Mouse (Mus musculus) neural tube, embryonic 10.5 days (tissue): ENCODE results near the gene Fgfr2.

Source experiments
- DNase-seq: peaks from one replicate; pipeline ENCODE4 v3.0.0-alpha.2; 2017; ENCODE audit warnings: low spot score; ENCODE audit errors: extremely low spot score

Gene Fgfr2

GRCm38 (mm10) chr7:130892973-130893372 is 2230.2 kb downstream of the Fgfr2 start:
- DNase-seq = no peak

DNA sequence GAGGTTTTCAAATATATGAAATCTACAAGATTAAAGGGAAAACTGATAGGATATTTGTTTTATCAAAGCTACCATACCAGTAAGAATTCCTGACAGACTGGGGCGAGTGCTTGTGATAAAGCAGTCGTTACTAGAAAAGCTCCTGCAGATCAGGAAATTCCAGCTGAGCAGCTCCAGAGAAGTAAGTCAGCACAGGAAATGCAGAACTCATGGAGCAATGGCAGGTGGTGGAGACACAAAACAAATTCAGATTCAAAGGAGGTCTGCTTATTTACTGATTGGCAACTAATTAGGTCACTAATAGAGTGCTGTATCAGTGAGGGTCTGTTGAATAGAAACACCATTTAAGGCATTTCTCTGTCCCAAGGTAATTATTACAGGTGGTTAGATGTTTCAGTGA is 2232.3 kb downstream of the Fgfr2 start:
- no peak for DNase-seq

GRCm38 (mm10) chr7:130887946-130888345 is 2235.2 kb downstream of the Fgfr2 start:
- no peak for DNase-seq

- no peak for DNase-seq
Measured at GRCm38 (mm10) chr7:130886246-130886645, 2236.9 kb downstream of the Fgfr2 start.

DNA sequence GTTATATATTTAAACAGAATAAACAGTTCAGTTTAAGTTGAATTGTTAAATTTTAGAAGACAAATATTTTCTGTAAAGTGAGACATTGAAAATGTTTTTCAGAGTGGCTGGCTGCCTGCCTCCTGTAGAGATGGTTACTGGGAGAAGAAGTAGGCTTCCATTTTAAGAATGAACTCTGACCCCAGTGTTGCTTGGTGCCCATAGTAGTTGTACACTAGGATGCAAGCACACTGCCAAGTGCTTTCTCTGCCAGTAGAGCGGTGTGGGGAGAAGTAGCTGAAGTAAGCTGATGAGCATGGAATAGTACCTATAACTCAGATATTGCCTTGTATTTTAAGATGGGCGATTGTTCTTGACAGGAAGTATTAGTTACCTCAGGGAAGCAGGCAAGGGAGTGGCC is 2239.0 kb downstream of the Fgfr2 start:
- no peak for DNase-seq

GRCm38 (mm10) chr7:130867256-130867655 is 2255.9 kb downstream of the Fgfr2 start:
- DNase-seq = no peak

- no peak for DNase-seq
Measured at GRCm38 (mm10) chr7:130866640-130867039, 2256.5 kb downstream of the Fgfr2 start.

DNA sequence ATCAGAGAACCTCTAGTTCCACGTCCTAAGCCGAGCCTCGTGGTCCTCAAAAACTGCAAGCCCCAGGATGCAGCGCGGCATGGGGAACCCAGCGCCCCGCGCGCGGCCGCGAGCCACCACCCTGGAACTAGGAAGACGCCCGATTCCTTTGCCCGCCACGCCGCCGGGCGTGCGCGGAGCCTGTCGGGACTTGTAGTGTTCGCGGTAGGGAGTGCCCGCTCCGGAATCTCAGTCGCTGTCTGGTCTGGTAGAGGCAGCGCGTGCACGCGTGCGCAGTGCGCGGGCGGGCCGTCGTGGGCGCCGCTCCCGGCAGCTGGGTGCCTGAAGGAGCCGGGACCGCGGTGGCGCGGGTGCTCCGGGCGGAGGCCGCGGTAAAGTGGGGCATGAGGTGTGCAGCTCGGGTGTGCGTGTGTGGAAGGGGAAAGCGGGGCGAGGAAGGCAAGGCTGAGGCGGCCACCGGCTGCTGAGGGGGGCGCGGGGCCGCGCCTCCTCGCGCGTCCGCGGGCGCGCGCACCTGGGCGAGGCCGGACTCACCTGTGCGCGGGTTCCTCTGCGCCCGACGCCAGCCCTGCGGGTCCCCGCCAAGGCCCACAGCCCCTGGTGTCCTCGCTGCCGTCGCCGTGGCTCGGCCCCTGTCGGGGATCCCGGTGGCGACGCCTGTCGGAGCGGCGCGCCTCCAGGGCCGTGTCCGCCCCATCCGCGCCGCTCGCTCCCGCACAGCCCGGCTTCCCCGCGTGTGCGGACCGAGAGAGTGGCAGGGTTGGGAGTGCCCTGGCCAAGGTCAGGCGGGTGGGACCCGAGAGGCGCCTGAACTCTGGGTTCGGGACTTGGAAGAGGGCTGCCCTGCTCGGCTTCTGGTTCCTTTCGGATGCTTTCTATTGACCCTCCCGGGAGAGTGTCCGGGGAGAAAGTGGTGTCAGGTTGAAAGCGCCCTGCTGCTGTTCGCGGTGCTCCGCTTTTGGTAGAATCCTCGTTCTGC is 2257.2 kb downstream of the Fgfr2 start, which contains the start of gene Plekha1:
Gene Plekha1 (plus strand): TSS at position 144 of the 979 bp plus-strand sequence.
- peak; percentile 96 for DNase-seq

- no peak for DNase-seq
Measured at GRCm38 (mm10) chr7:130864711-130865110, 2258.4 kb downstream of the Fgfr2 start.

DNA sequence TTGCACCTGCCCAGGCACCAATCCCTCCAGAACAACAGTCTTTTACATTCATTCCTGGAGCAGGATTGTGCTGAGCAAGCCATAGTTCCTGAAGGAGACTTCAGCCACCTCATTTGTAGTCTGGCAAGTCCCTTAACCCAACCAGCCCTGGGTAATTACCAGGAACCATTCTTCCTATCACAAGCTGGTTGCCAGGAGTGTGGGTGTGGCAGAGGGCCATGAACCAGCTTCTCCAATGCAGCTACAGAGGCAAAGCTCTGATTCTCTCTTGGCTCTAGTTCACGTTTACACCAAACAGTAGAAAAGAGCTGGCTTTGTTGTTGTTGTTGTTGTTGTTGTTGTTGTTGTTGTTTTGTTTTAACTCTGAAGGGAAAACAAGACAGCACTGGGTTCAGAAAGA is 2260.6 kb downstream of the Fgfr2 start:
- no peak for DNase-seq

DNA sequence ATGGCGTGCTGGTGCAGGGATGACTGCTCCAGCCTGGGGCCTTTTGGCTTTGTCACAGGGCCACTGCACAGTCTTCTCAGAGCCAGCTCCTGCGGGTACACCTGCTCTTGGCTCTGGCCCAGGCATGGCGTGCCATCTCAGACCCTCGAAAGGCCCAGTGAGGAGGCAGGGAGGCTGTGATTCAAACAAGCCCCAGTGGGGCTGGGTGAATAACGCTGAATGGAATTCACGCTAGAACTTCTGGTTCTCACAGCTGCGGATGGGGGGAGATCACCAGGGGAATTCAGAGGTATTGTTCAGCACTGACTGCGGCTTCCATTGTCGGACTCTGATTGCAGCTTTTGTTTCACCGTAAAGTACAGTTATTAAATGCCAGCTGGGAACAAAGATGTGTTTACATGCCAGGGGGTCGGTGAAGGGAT is 2262.4 kb downstream of the Fgfr2 start:
- no peak for DNase-seq

DNA sequence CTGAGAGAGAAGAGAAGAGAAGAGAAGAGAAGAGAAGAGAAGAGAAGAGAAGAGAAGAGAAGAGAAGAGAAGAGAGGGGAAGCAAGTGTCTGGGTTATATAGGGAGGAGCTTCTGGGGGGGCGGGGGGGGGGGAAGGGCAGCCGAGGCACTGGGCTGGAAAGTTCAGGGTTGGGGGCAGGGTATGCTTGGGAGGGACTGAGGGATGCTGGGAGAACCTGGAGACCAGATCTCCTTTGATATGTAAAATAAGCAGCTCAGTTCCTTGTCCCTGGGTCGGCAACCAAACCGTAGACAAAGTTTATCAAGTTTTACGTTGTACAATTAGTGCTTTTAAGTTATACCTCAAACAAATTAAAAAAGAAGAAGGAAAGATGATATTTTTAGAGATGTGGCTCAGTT is 2263.2 kb downstream of the Fgfr2 start:
- no peak for DNase-seq

- DNase-seq = no peak
Measured at GRCm38 (mm10) chr7:130857973-130858372, 2265.2 kb downstream of the Fgfr2 start.

GRCm38 (mm10) chr7:130855681-130856080 is 2267.5 kb downstream of the Fgfr2 start:
- no peak for DNase-seq

DNA sequence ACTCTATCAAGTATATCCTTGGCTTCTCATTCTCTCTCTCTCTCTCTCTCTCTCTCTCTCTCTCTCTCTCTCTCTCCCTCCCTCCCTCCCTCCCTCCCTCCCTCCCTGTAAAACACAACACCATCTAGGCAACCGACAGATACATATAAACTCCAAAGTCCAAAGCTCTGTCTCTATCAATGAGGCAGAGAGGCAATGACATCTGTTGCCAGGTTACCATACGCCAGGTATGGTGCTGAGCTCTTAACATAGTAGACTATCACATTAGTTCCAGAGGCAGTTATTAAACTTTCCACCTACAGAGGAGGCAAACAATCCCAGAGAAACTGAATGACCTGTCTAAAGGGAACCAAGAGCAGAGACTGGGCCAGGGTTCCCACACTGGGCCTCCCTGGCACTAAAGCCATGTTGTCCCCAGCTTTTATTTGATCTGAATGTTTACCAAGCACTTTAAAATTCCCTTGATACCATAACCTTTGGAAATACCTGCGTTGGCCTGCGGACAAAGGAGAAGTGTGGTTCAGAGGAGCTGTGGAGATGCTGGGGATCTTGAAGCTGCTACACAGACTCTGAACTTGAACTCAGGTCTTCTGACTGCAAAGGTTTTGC is 2268.4 kb downstream of the Fgfr2 start:
- no peak for DNase-seq

GRCm38 (mm10) chr7:130847164-130847718 is 2275.9 kb downstream of the Fgfr2 start:
- no peak for DNase-seq

GRCm38 (mm10) chr7:130839380-130840100 is 2283.6 kb downstream of the Fgfr2 start:
- no peak for DNase-seq

DNA sequence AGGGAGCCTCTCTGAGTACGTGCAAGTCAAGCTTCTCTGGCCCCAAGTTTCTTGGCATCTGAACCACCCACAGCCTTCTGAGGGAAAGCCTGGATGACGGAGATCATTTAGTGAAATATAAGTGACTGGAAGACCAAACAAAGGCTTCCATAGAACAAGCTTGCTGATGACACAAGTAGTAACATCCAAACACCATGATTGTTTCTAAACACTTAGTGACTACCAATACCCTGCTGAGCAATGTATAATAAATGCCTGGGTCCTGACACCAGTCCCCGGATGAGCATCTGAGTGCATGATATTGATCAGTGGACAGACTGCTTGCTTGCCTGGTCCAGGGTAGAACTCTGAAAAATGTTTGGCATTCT is 2284.5 kb downstream of the Fgfr2 start:
- no peak for DNase-seq

DNA sequence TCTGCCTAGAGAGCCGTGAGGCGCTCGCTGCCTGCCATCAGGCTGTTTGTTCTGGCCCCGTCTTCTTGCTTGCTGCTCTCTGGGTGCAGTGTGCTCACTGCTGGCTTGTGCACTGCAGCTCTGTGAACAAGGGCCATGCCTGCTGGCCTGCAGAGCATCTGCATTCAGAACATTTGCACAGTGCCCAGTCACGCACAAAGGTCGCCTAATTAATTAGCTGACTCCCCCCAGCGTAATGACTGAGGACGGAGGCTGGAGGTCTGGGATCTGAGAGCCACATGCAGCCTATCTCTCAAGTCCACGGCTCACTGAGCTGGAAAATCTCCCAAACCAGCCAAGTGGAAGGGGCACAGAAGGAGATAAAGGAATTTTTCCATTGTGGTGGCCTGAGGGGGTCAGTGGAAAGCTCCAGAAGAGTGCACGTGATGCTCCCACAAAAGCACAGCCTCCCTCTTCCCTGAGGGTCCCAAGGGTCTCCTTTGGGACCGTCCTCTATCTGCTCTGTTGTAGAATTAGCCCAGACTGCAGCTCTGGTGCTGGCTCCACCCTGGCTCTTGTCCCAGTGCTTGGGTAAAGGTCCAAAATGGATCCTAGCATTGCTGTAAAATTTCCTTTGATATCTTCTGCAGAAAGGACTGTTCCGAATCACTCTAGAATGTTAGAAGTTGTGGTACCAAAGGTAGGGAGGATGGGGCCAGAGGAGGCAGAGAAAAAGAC is 2285.1 kb downstream of the Fgfr2 start:
- peak; percentile 58 for DNase-seq

DNA sequence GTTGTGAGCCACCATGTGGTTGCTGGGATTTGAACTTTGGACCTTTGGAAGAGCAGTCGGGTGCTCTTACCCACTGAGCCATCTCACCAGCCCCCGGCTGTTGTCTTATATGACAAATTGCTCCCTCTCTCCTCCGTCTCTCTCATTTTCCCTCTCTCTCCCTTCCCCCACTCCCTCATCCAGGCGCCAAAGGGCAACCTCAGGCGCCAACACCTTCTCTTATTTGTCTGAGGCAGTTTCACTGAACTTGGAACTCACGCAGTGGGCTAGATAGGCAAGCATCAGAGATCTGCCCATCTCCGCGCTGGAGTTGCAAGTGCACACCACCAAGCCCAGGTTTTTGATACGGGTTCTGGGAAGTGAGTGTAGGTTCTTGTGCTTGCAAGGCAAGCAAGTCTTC is 2287.1 kb downstream of the Fgfr2 start:
- DNase-seq = no peak
